Comparison of ENCODE assay signal across 10 mouse cellular contexts in the genomic region with DNA sequence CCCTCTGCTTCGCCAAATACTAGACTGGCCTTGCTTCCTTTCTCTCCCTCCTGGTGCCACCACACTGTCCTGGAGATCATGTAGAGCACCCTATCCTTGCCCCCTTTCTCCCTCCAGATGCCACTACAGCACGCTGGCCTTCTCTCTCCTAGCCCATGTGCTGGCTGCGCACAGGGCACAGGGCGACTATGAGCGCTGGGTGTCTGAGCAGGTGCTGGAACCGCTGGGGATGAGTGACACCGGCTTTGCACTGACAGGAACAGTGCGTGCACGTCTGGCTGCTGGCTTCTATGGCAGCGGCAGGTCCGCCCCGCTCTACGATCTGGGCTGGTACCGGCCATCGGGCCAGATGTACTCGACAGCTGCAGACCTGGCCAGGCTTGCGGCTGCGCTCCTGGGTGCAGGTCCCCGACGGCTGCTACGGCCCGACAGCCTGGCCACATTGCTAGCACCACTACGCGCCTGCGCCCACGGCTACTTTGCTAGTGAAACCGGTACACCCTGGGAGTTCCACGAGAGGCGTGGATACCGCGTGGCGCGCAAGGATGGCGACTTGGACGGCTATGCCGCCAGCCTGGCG. TPM values are rescaled to one million over a fixed set of nuclear protein-coding genes. Genes with fewer than 3 reads are reported as not detected.
DNase-seq lines count a peak whose midpoint lies in the region; ATAC-seq lines count a peak whose summit lies in the region.
"Had no signal": no experiment of that assay in that cellular context is flagged by ENCODE, and none has a peak within 500 bp of the region (broad histone marks: within the 10 kb centered on the region; RNA-seq: fewer than 3 reads in every experiment).

No protein-coding gene starts in this region.

- ATAC-seq in heart, embryonic 13.5 days (ENCODE audit: extremely low read depth, insufficient number of reproducible peaks, low FRiP score, low TSS enrichment), result no peak
- peak; percentile 41 for ATAC-seq in hindbrain, embryonic 14.5 days (ENCODE audit: low FRiP score)
- ATAC-seq in midbrain, embryonic 14.5 days (ENCODE audit: low FRiP score, low TSS enrichment), result peak; percentile 63; the same call in 1 of the 2 replicates
- ATAC-seq in cerebellum, adult (ENCODE audit: insufficient number of reproducible peaks, low FRiP score, low TSS enrichment), result no peak
- ATAC-seq: CD4-positive, CD25-positive, alpha-beta regulatory T cell, adult 4 months had no signal

- H3K27ac ChIP-seq in heart, embryonic 13.5 days (replicated peaks), result no peak overlapping the region
- H3K27ac ChIP-seq in hindbrain, embryonic 14.5 days, result peak overlapping the region; percentile 27
- peak overlapping the region; percentile 45; the same call in 1 of the 2 replicates for H3K27ac ChIP-seq in midbrain, embryonic 14.5 days (replicated peaks; ENCODE audit: low read depth, low read length)

- 13% methylated on average over 37 of the region's 37 CpGs for WGBS in heart, embryonic 13.5 days
- WGBS in hindbrain, embryonic 14.5 days, result 18% methylated on average over 37 of the region's 37 CpGs
- 18% methylated on average over 37 of the region's 37 CpGs for WGBS in midbrain, embryonic 14.5 days

- peak overlapping the region; percentile 68 for H3K9ac ChIP-seq in heart, embryonic 13.5 days
- H3K9ac ChIP-seq in hindbrain, embryonic 14.5 days, result peak overlapping the region; percentile 71
- H3K9ac ChIP-seq in midbrain, embryonic 14.5 days (replicated peaks; ENCODE audit: low read length), result peak overlapping the region; percentile 61

- peak overlapping the region; percentile 56 for H3K4me3 ChIP-seq in heart, embryonic 13.5 days
- peak overlapping the region; percentile 48 for H3K4me3 ChIP-seq in hindbrain, embryonic 14.5 days (replicated peaks; ENCODE audit: low read length)
- H3K4me3 ChIP-seq in midbrain, embryonic 14.5 days (replicated peaks; ENCODE audit: low read depth, low read length), result peak overlapping the region; percentile 47

- no peak for DNase-seq in heart, adult 11 months
- DNase-seq in R1 (ENCODE audit: low read depth, low spot score), result peak; percentile 28
- no peak for DNase-seq in hindbrain, embryonic 14.5 days (ENCODE audit: low spot score)
- DNase-seq in midbrain, embryonic 14.5 days, result no peak
- DNase-seq in gastrocnemius, adult 8-10 months (ENCODE audit: low spot score in 2 of 2), result no peak
- no peak for DNase-seq in right cerebral cortex, adult 2 months (ENCODE audit: low spot score in 2 of 2)
- DNase-seq: kidney, adult 18-20 months had no signal

- H3K36me3 ChIP-seq in heart, embryonic 13.5 days, result no peaks in the 10 kb centered on the region
- no peaks in the 10 kb centered on the region for H3K36me3 ChIP-seq in hindbrain, embryonic 14.5 days (replicated peaks; ENCODE audit: control insufficient read depth, insufficient read depth)
- H3K36me3 ChIP-seq in midbrain, embryonic 14.5 days (ENCODE audit: control insufficient read depth, insufficient read depth, low read length), result no peaks in the 10 kb centered on the region

- peak overlapping the region; percentile 90 for H3K4me2 ChIP-seq in heart, embryonic 13.5 days
- H3K4me2 ChIP-seq in hindbrain, embryonic 14.5 days (replicated peaks), result peak overlapping the region; percentile 77
- H3K4me2 ChIP-seq in midbrain, embryonic 14.5 days (ENCODE audit: low read length), result peak overlapping the region; percentile 76

- peaks cover 62% of the 10 kb centered on the region for H3K27me3 ChIP-seq in heart, embryonic 13.5 days (replicated peaks)
- peaks cover 14% of the 10 kb centered on the region; the same call in 1 of the 2 replicates for H3K27me3 ChIP-seq in hindbrain, embryonic 14.5 days (ENCODE audit: control insufficient read depth, insufficient read depth, low read length)
- peaks cover 16% of the 10 kb centered on the region; the same call in 1 of the 2 replicates for H3K27me3 ChIP-seq in midbrain, embryonic 14.5 days (ENCODE audit: control insufficient read depth, insufficient read depth, low read length)

- peaks cover 22% of the 10 kb centered on the region for H3K4me1 ChIP-seq in heart, embryonic 13.5 days
- 0 out of 2 replicates have a peak, but pooled peaks cover 15% of the 10 kb centered on the region for H3K4me1 ChIP-seq in hindbrain, embryonic 14.5 days (replicated peaks; ENCODE audit: control insufficient read depth, insufficient read depth, low read length)
- peaks cover 12% of the 10 kb centered on the region; the same call in 1 of the 2 replicates for H3K4me1 ChIP-seq in midbrain, embryonic 14.5 days (ENCODE audit: control insufficient read depth, insufficient read depth, low read length)

- no peaks in the 10 kb centered on the region for H3K9me3 ChIP-seq in heart, embryonic 13.5 days
- H3K9me3 ChIP-seq in hindbrain, embryonic 14.5 days (ENCODE audit: control insufficient read depth, low read length), result no peaks in the 10 kb centered on the region
- H3K9me3 ChIP-seq in midbrain, embryonic 14.5 days (ENCODE audit: control insufficient read depth, low read length), result no peaks in the 10 kb centered on the region

RNA-seq across cellular contexts. Expression of a gene that starts 14.7 kb away (rescaled TPM):
- polyA plus RNA-seq in heart, embryonic 13.5 days (2015; fragmentation: Nextera tagmentation; extraction: Ambion mirVana), result not detected in 2 replicates
- polyA plus RNA-seq in hindbrain, embryonic 14.5 days (2014; fragmentation: Nextera tagmentation; extraction: Ambion mirVana), result 0.07 and 0.12 TPM in 2 replicates
- not detected in 2 replicates for polyA plus RNA-seq in midbrain, embryonic 14.5 days (2014; fragmentation: Nextera tagmentation; extraction: Ambion mirVana)
- not detected for total RNA-seq in gastrocnemius, adult 8-10 months (2022)

RNA-seq across cellular contexts. Expression of a gene that starts 26.8 kb away (rescaled TPM):
- not detected in 2 replicates for polyA plus RNA-seq in heart, embryonic 13.5 days (2015; fragmentation: Nextera tagmentation; extraction: Ambion mirVana)
- polyA plus RNA-seq in hindbrain, embryonic 14.5 days (2014; fragmentation: Nextera tagmentation; extraction: Ambion mirVana), result not detected in 2 replicates
- not detected in 2 replicates for polyA plus RNA-seq in midbrain, embryonic 14.5 days (2014; fragmentation: Nextera tagmentation; extraction: Ambion mirVana)
- total RNA-seq in gastrocnemius, adult 8-10 months (2022), result not detected
- polyA plus RNA-seq: CD4-positive, CD25-positive, alpha-beta regulatory T cell, adult 4 months had no signal

RNA-seq across cellular contexts. Expression of a gene that starts 34.5 kb away (rescaled TPM):
- polyA plus RNA-seq in heart, embryonic 13.5 days (2015; fragmentation: Nextera tagmentation; extraction: Ambion mirVana), result 25.1 and 27.5 TPM in 2 replicates
- 93.8 and 94.1 TPM in 2 replicates for polyA plus RNA-seq in hindbrain, embryonic 14.5 days (2014; fragmentation: Nextera tagmentation; extraction: Ambion mirVana)
- polyA plus RNA-seq in midbrain, embryonic 14.5 days (2014; fragmentation: Nextera tagmentation; extraction: Ambion mirVana), result 105 and 116 TPM in 2 replicates
- total RNA-seq in gastrocnemius, adult 8-10 months (2022), result 10 to 100 TPM; 17.0 to 19.0 (median 17.8) TPM

Comparison
In these comparisons a context has a peak if more than half of its experiments do, and no peak if none do; other contexts are left out.
1. ATAC-seq: peak in hindbrain, embryonic 14.5 days (single experiment) and midbrain, embryonic 14.5 days (single experiment); none in heart, embryonic 13.5 days (single experiment) and cerebellum, adult (single experiment).
2. Peak in every context shown above with its lines, with median percentiles within 50 percentile points of each other: H3K4me2 ChIP-seq, H3K4me3 ChIP-seq and H3K9ac ChIP-seq.